Mouse (Mus musculus): ENCODE data around the gene Acpp. TPM values are rescaled to one million over a fixed set of nuclear protein-coding genes. Genes with fewer than 3 reads are reported as not detected.

The Acpp gene
- polyA plus RNA-seq, 1 experiment = 0.46 TPM

DNA sequence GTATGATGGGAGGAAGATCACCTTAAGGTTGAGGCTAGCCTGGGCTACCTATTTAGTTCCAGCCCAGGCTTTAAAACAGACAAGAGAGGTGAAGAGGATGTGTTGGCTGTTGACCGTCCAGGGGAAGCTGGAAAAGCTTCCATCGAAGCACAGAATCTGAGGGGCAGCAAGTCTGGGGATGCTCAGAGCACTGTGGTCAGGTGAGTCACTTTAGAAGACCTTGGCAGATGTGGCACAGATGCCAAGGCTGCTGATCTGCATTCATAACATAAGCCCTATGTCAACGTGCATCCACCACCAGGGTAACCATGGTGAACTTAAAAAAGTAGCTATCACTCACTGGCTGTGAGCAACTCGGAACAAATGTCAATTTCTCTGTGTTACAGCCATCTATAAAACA, 85.9 kb downstream of the Acpp start:
- Histone ChIP-seq H3K27ac (ENCODE audit: control insufficient read depth, insufficient read depth, low read depth, low read length) (no peak overlapping the region), H3K4me3 (ENCODE audit: control insufficient read depth, low read depth, low read length) (no peak overlapping the region), H3K4me1 (ENCODE audit: control insufficient read depth, insufficient read depth, low read length) (no peaks in the 10 kb centered on the region), H3K27me3 (ENCODE audit: control insufficient read depth, insufficient read depth, low read length) (no peaks in the 10 kb centered on the region), H3K36me3 (ENCODE audit: control insufficient read depth, insufficient read depth, low read length) (no peaks in the 10 kb centered on the region)
- no peak for TF ChIP-seq CTCF (IDR thresholded peaks at IDR 0.05; ENCODE audit: control insufficient read depth, insufficient read depth, insufficient replicate concordance, low read depth, low read length)
- TF ChIP-seq POLR2A (IDR thresholded peaks at IDR 0.05; ENCODE audit: control insufficient read depth, low read depth, low read length) = no peak

DNA sequence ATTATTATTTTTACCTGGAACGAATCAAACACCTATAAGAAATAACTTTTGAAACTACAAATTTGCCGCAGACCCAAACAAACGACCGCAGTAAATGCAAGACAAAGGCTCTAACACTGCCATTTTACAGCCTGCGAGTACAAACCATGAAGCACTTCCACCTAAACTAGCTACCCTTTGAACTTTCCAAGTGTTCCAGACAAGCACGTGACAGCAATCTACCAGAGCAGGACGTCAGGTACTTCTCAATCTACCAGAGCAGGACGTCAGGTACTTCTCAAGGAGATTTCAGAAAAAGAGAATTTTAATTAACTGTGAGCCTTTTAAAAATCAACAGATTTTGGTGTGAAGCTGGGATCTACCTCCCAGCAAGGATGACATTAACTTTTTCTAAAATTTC, 86.4 kb downstream of the Acpp start:
- Histone ChIP-seq H3K27me3 (ENCODE audit: control insufficient read depth, insufficient read depth, low read length) (no peaks in the 10 kb centered on the region), H3K4me1 (ENCODE audit: control insufficient read depth, insufficient read depth, low read length) (no peaks in the 10 kb centered on the region), H3K27ac (ENCODE audit: control insufficient read depth, insufficient read depth, low read depth, low read length) (no peak overlapping the region), H3K4me3 (ENCODE audit: control insufficient read depth, low read depth, low read length) (no peak overlapping the region), H3K36me3 (ENCODE audit: control insufficient read depth, insufficient read depth, low read length) (no peaks in the 10 kb centered on the region)
- TF ChIP-seq POLR2A (IDR thresholded peaks at IDR 0.05; ENCODE audit: control insufficient read depth, low read depth, low read length) (no peak), CTCF (IDR thresholded peaks at IDR 0.05; ENCODE audit: control insufficient read depth, insufficient read depth, insufficient replicate concordance, low read depth, low read length) (no peak)

- no peak overlapping the region for H3K4me3 ChIP-seq (ENCODE audit: control insufficient read depth, low read depth, low read length)
Measured at GRCm38 (mm10) chr9:104247307-104247987, 90.1 kb downstream of the Acpp start.

GRCm38 (mm10) chr9:104243799-104244466, 93.6 kb downstream of the Acpp start:
- H3K27me3 ChIP-seq (ENCODE audit: control insufficient read depth, insufficient read depth, low read length) = no peaks in the 10 kb centered on the region
- no peaks in the 10 kb centered on the region for H3K4me1 ChIP-seq (ENCODE audit: control insufficient read depth, insufficient read depth, low read length)
- H3K27ac ChIP-seq (ENCODE audit: control insufficient read depth, insufficient read depth, low read depth, low read length) = no peak overlapping the region
- no peak overlapping the region for H3K4me3 ChIP-seq (ENCODE audit: control insufficient read depth, low read depth, low read length)
- TF ChIP-seq POLR2A (IDR thresholded peaks at IDR 0.05; ENCODE audit: control insufficient read depth, low read depth, low read length) (no peak), CTCF (IDR thresholded peaks at IDR 0.05; ENCODE audit: control insufficient read depth, insufficient read depth, insufficient replicate concordance, low read depth, low read length) (no peak)
- H3K36me3 ChIP-seq (ENCODE audit: control insufficient read depth, insufficient read depth, low read length) = no peaks in the 10 kb centered on the region

More at GRCm38 (mm10) chr9:104247307-104247987, 90.1 kb downstream of the Acpp start:
- Histone ChIP-seq H3K36me3 (ENCODE audit: control insufficient read depth, insufficient read depth, low read length) (no peaks in the 10 kb centered on the region), H3K27ac (ENCODE audit: control insufficient read depth, insufficient read depth, low read depth, low read length) (no peak overlapping the region), H3K27me3 (ENCODE audit: control insufficient read depth, insufficient read depth, low read length) (no peaks in the 10 kb centered on the region), H3K4me1 (ENCODE audit: control insufficient read depth, insufficient read depth, low read length) (no peaks in the 10 kb centered on the region)
- no peak for TF ChIP-seq POLR2A (IDR thresholded peaks at IDR 0.05; ENCODE audit: control insufficient read depth, low read depth, low read length)
- TF ChIP-seq CTCF (IDR thresholded peaks at IDR 0.05; ENCODE audit: control insufficient read depth, insufficient read depth, insufficient replicate concordance, low read depth, low read length) = no peak

GRCm38 (mm10) chr9:104240146-104240545, 97.4 kb downstream of the Acpp start:
- TF ChIP-seq POLR2A (IDR thresholded peaks at IDR 0.05; ENCODE audit: control insufficient read depth, low read depth, low read length) (no peak), CTCF (IDR thresholded peaks at IDR 0.05; ENCODE audit: control insufficient read depth, insufficient read depth, insufficient replicate concordance, low read depth, low read length) (no peak)
- H3K36me3 ChIP-seq (ENCODE audit: control insufficient read depth, insufficient read depth, low read length) = no peaks in the 10 kb centered on the region; the same call in 1 of the 2 replicates

GRCm38 (mm10) chr9:104239076-104239475, 98.5 kb downstream of the Acpp start:
- no peaks in the 10 kb centered on the region for H3K27me3 ChIP-seq (ENCODE audit: control insufficient read depth, insufficient read depth, low read length)
- no peak overlapping the region for H3K27ac ChIP-seq (ENCODE audit: control insufficient read depth, insufficient read depth, low read depth, low read length)
- TF ChIP-seq POLR2A (IDR thresholded peaks at IDR 0.05; ENCODE audit: control insufficient read depth, low read depth, low read length) (no peak), CTCF (IDR thresholded peaks at IDR 0.05; ENCODE audit: control insufficient read depth, insufficient read depth, insufficient replicate concordance, low read depth, low read length) (no peak)
- H3K4me1 ChIP-seq (ENCODE audit: control insufficient read depth, insufficient read depth, low read length) = no peaks in the 10 kb centered on the region
- no peak overlapping the region for H3K4me3 ChIP-seq (ENCODE audit: control insufficient read depth, low read depth, low read length)
- no peaks in the 10 kb centered on the region; the same call in 1 of the 2 replicates for H3K36me3 ChIP-seq (ENCODE audit: control insufficient read depth, insufficient read depth, low read length)

More at GRCm38 (mm10) chr9:104240146-104240545, 97.4 kb downstream of the Acpp start:
- H3K27me3 ChIP-seq (ENCODE audit: control insufficient read depth, insufficient read depth, low read length) = no peaks in the 10 kb centered on the region
- H3K4me3 ChIP-seq (ENCODE audit: control insufficient read depth, low read depth, low read length) = no peak overlapping the region
- no peak overlapping the region for H3K27ac ChIP-seq (ENCODE audit: control insufficient read depth, insufficient read depth, low read depth, low read length)
- no peaks in the 10 kb centered on the region for H3K4me1 ChIP-seq (ENCODE audit: control insufficient read depth, insufficient read depth, low read length)

Other genes starting within 250 kb of the Acpp start
- gene Ackr4, start 210.8 kb downstream of the Acpp start, polyA plus RNA-seq (2012; rRNA removed) = 0.54 and 0.97 TPM in 2 replicates
- 22.3 and 26.7 TPM in 2 replicates for gene Dnajc13, start 74.8 kb downstream of the Acpp start, polyA plus RNA-seq (2012; rRNA removed)
- 4.0 and 5.0 TPM in 2 replicates for gene Cpne4, start 209.5 kb upstream of the Acpp start, polyA plus RNA-seq (2012; rRNA removed)

Data from testis, adult 2 months (tissue).